Mouse (Mus musculus) E14TG2a.4 (cell line): ENCODE measurements around the gene Tlnrd1.

Source experiments
- H3K27me3 ChIP-seq: 2 replicates; pipeline ENCODE4 v1.6.1; 2014; ENCODE audit warnings: low read length, control low read depth; ENCODE audit not compliant: insufficient read depth
- H3K36me3 ChIP-seq: 2 replicates; pipeline ENCODE4 v1.6.1; 2014; ENCODE audit warnings: low read length, control low read depth; ENCODE audit not compliant: insufficient read depth
- H3K4me1 ChIP-seq: replicated peaks from 2 replicates; pipeline ENCODE4 v1.6.1; 2014; ENCODE audit warnings: low read depth, low read length, control low read depth
- H3K4me3 ChIP-seq: replicated peaks from 2 replicates; pipeline ENCODE4 v1.5.1; 2014; ENCODE audit warnings: mild to moderate bottlenecking, low read length
- H3K9me3 ChIP-seq: 2 replicates; pipeline ENCODE4 v1.6.1; 2014; ENCODE audit warnings: low read length, control low read depth
- CTCF ChIP-seq: conservative IDR thresholded peaks from 2 replicates; pipeline ENCODE4 v1.5.1; 2014; ENCODE audit warnings: low read length
- NANOG ChIP-seq: IDR thresholded peaks from 2 replicates; pipeline ENCODE4 v1.6.1; 2014; ENCODE audit warnings: borderline replicate concordance, low read length, mixed read lengths
- POU5F1 ChIP-seq: IDR thresholded peaks from 2 replicates; pipeline ENCODE4 v1.6.1; 2014; ENCODE audit warnings: low read length, borderline replicate concordance

The Tlnrd1 gene

DNA sequence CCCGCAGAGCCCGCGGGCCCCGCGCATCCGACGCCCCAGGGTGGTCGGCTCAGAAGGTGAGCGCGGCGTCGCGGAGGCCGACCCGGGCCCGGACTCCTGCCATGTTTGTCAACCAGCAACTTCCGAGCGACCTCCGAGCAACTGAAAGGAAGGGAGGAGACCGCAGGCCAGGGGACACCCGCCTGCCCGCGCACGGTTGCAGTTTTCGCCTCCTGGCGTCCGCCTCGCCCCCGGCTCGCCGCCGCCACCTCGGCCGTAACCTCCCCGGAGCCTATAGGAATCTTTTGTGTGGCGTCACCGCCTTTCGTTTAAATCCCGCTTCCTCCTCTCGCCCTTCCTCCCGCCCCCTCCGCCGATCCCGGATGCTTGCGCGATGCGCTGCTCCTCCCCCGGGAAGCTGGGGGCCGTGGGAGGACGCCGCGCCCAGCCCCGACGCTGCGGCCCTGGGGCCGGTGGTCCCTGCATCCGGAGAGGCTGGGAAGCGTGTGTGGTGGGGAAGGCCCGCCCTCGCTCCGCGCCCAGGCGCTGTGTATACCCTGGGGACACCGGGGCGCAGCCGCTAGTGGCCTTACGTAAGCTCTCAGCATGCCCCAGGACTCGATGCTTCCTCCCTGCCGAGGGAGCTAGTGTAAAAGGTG lies at the start of gene Tlnrd1, which contains the start of gene Mesd:
Tlnrd1 (minus strand) TSS at position 285 of the 638 bp plus-strand sequence.
Mesd (plus strand) TSS at position 446 of the 638 bp plus-strand sequence.
- Histone ChIP-seq H3K9me3 (no peaks in the 10 kb centered on the region), H3K4me1 (peaks cover 57% of the 10 kb centered on the region), H3K27me3 (no peaks in the 10 kb centered on the region), H3K4me3 (peak within 1 kb of the TSS; percentile 89), H3K36me3 (peaks cover 25% of the 10 kb centered on the region)
- TF ChIP-seq CTCF: no peak
- TF ChIP-seq NANOG: no peak
- no peak for TF ChIP-seq POU5F1

DNA sequence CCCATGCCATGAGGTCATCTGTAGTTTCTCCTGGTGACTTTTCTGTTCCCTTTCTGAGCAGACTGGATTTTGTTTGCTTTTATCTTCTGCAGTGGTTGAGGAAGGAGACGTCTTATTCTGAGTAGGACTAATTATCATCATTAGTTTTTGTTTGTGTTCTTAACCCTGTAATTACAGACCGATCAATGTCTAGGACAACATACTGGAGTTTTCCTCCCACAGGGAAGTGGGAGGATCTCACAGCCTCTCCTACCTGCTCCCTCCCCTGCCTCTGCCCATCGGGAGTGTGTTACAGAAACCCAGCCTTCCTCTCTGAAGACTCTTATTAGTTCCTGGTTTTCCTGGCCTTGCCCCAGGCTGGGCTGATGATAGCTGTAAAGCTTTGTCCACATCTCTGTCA lies 37.5 kb upstream of the Tlnrd1 start:
- no peaks in the 10 kb centered on the region for H3K4me1 ChIP-seq
- peaks cover 19% of the 10 kb centered on the region for H3K9me3 ChIP-seq
- TF ChIP-seq CTCF (no peak), NANOG (no peak), POU5F1 (no peak)
- H3K27me3 ChIP-seq: no peaks in the 10 kb centered on the region
- no peaks in the 10 kb centered on the region for H3K36me3 ChIP-seq
- no peak overlapping the region for H3K4me3 ChIP-seq

DNA sequence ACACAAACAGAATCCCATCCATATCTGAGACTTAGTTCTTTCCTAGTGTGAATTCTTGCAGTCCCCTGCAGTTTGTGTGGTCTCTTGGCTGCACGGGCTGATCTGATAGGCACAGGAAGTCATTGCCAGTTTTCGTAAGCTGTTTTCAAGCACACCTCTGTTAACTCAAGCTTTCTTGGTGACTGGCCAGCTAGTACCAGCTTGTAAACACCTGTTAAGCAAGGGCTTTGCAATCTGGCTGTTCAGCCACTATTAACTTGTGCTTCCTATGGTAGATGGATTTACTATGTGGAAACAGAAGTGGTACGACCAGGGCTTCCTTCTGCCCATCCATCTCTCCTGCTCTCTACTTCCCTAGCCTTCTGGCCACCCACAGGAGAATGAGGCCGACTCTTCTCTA lies 36.1 kb upstream of the Tlnrd1 start:
- Histone ChIP-seq H3K9me3 (peaks cover 19% of the 10 kb centered on the region), H3K4me3 (no peak overlapping the region), H3K27me3 (no peaks in the 10 kb centered on the region), H3K4me1 (no peaks in the 10 kb centered on the region), H3K36me3 (no peaks in the 10 kb centered on the region)
- no peak for TF ChIP-seq CTCF

DNA sequence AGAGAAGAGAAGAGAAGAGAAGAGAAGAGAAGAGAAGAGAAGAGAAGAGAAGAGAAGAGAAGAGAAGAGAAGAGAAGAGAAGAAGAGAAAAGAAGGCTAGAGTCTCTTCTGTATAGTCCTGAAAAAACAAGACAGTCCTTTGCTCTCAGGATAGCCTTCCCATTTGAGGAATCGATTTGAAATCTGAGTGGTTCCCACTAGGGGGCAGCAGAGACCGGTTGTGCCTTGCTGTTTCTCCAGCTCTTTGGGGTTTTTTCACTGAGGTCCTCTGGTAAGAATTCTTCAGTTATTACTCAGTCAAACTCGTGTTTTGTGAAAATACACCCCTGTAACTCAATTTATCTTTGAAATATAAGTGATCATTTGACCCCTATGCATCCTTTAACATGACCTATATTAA lies 30.5 kb upstream of the Tlnrd1 start:
- TF ChIP-seq POU5F1 (no peak), NANOG (no peak), CTCF (peak; percentile 64)
- no peaks in the 10 kb centered on the region for H3K36me3 ChIP-seq
- no peak overlapping the region for H3K4me3 ChIP-seq
- peaks cover 8% of the 10 kb centered on the region for H3K9me3 ChIP-seq
- H3K4me1 ChIP-seq: no peaks in the 10 kb centered on the region
- no peaks in the 10 kb centered on the region for H3K27me3 ChIP-seq

DNA sequence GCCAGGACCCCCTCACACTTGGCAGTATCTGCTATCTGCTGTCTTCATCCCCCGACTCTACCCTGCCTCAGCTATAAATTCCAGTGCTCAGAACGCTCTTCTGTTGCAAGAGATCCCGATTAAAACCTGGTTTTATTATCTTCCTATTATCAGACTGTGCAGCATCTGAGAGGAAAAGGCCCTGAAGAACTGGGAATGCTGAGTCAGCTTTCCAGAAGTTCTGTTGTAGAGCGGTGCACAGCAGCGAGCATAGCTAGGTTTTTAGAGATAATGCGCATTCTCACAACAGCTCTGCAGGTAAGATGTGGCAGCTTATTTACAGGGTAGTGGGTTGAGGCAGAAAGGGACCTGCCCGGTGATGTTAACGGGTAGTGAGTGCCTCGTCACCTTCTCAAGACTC lies 29.9 kb upstream of the Tlnrd1 start:
- TF ChIP-seq NANOG: no peak
- no peak for TF ChIP-seq POU5F1
- no peak for TF ChIP-seq CTCF
- no peaks in the 10 kb centered on the region for H3K27me3 ChIP-seq
- H3K36me3 ChIP-seq: no peaks in the 10 kb centered on the region
- H3K4me1 ChIP-seq: no peaks in the 10 kb centered on the region
- no peak overlapping the region for H3K4me3 ChIP-seq
- H3K9me3 ChIP-seq: peaks cover 14% of the 10 kb centered on the region

DNA sequence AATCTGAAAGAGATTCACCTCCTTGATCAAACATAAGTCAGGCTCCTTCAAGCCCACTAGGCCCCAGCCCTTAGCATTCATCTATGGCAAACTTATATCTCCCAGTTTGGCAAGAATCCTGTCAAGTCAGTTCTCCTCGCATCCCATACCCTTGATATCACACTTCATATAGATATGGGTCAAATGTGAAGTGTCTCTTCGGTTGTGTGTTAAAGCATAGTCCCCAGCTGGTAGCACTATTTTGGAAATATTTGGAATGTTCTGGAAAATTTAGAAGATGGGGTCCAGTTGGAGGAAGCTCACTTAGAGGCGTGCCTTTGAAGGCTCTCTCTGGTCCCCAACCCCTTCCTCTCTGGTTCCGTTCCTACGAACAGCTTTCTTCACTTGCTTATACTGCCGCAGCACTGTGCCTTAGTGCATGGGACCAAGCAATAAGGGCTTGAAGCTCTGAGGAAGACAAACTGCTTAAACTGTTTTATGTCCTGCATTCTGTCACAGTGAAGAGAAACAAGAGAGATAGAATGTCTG lies 29.4 kb upstream of the Tlnrd1 start:
- Histone ChIP-seq H3K4me1 (no peaks in the 10 kb centered on the region), H3K9me3 (peaks cover 14% of the 10 kb centered on the region), H3K36me3 (no peaks in the 10 kb centered on the region), H3K4me3 (no peak overlapping the region), H3K27me3 (no peaks in the 10 kb centered on the region)
- TF ChIP-seq CTCF: no peak
- no peak for TF ChIP-seq POU5F1
- TF ChIP-seq NANOG: no peak

DNA sequence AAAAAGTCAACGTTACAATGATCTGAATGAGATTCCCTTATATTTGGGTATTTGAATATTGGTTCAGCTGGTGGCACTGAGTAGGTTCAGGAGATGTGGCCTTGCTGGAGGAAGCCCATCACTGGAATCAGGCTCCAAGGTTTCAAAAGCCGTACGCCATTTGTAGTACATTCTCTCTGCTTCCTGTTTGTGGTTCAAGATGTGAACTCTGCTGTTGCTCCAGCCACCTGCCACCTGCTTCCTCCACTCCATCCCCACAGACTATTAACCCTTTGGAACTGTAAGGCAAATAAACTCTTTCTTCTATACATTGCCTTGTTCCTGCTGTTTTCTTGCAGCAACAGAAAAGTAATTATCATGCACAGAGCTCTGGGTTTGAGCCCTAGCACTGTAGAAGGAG lies 27.8 kb upstream of the Tlnrd1 start:
- Histone ChIP-seq H3K4me3 (no peak overlapping the region), H3K4me1 (no peaks in the 10 kb centered on the region), H3K36me3 (no peaks in the 10 kb centered on the region), H3K27me3 (no peaks in the 10 kb centered on the region), H3K9me3 (peaks cover 14% of the 10 kb centered on the region)
- no peak for TF ChIP-seq CTCF
- no peak for TF ChIP-seq POU5F1

DNA sequence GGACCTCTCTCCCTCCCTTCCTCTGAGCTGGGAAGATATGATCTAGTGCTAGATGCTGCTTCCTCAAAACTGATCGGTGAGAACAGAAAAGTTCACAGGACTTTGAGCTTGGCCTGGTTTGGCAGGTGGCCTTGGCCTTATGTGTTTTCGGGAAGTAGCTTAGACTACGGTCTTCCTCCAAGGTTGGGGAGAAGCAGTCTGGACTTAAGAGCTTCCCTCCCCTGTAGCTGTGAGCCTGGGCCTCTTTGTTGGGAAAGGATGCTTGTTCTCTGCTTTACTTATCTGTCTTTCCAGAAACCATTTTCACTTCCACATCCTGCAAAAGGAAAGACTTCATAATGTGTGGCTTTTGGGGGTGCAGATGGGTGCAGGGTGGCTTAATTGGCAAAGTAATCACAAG lies 20.7 kb upstream of the Tlnrd1 start:
- Histone ChIP-seq H3K9me3 (peaks cover 8% of the 10 kb centered on the region), H3K36me3 (peaks cover 13% of the 10 kb centered on the region), H3K4me1 (peaks cover 36% of the 10 kb centered on the region), H3K27me3 (no peaks in the 10 kb centered on the region), H3K4me3 (no peak overlapping the region)
- TF ChIP-seq CTCF (no peak), NANOG (no peak), POU5F1 (no peak)

DNA sequence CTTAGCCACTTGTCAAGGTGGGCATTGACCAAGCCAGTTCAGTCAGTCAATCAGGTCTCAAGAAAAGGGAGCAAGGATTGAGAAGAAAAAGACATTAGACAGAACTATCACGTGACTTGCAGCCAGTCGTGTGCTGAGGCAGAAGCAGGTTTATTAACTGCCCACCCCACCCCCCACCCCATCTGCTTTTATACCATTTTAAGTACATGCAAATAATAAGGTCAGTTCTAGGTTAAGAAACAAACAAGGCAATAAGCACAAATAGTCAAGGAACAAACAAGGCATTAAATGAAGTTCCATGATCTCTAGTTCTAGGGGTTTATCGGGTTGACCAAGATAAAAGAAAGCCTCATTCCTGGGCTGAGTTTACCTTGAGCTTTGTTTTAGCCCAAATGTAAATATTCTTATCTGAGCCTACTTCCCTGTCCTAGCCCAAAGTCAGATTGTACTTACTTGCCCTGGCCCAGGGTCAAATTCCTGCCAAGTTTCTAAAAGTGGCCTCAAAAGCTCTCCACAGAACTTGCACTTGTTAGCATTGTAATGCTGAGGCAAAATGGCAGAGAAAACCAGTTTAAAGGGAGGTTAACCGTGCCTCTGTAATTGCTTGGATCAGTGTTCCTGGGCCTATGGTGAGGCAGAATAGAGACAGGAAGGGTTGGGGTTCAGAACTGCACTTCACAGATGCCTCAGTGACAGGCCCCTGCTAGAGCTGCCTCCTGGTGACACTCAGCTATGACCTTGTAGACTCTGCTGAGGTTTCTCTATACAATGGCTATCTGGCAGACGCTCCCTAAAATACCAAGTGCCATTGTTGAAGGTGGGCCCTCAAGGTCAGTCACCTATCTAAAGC lies 18.4 kb upstream of the Tlnrd1 start:
- H3K4me1 ChIP-seq: peaks cover 59% of the 10 kb centered on the region
- H3K27me3 ChIP-seq: no peaks in the 10 kb centered on the region
- peak; percentile 55; the same call in 1 of the 2 replicates for TF ChIP-seq NANOG
- TF ChIP-seq POU5F1: no peak
- TF ChIP-seq CTCF: no peak
- H3K9me3 ChIP-seq: no peaks in the 10 kb centered on the region
- H3K4me3 ChIP-seq: no peak overlapping the region
- peaks cover 36% of the 10 kb centered on the region for H3K36me3 ChIP-seq
